Mouse (Mus musculus) limb, embryonic 10.5 days (tissue): Measurements from ENCODE around the gene Dclre1b. TPM values are rescaled to one million over a fixed set of nuclear protein-coding genes. Genes with fewer than 3 reads are reported as not detected.

ENCODE experiments used
- polyA plus RNA-seq: library from polyadenylated mRNA; unstranded; fragments of >200 nt; fragmentation: Nextera tagmentation; extraction: Ambion mirVana; gene quantifications from 2 replicates; pipeline ENCODE4 v1.2.1, GENCODE M21; 2016

The Dclre1b gene
- polyA plus RNA-seq, 1 experiment from 2014 or later, result 37.9 TPM

Other genes starting within 250 kb of the Dclre1b start
- gene Syt6, start 234.2 kb downstream of the Dclre1b start, polyA plus RNA-seq, result 0.09 and 0.36 TPM in 2 replicates
- gene Atg4a-ps, start 163.4 kb downstream of the Dclre1b start, polyA plus RNA-seq, result not detected in 2 replicates
- gene Olfml3, start 71.4 kb downstream of the Dclre1b start, polyA plus RNA-seq, result 10.4 and 18.0 TPM in 2 replicates
- not detected in 2 replicates for gene Gm10964, start 70.1 kb downstream of the Dclre1b start, polyA plus RNA-seq
- 8.7 and 10.6 TPM in 2 replicates for gene Hipk1, start 17.9 kb downstream of the Dclre1b start, polyA plus RNA-seq
- 21.4 and 23.6 TPM in 2 replicates for gene Ap4b1, start 76 bp upstream of the Dclre1b start, polyA plus RNA-seq
- 0.18 and 0.26 TPM in 2 replicates for gene Gm43064, start 129 bp upstream of the Dclre1b start, polyA plus RNA-seq
- 0.11 and 0.15 TPM in 2 replicates for gene Bcl2l15, start 23.2 kb upstream of the Dclre1b start, polyA plus RNA-seq
- gene Ptpn22, start 50.4 kb upstream of the Dclre1b start, polyA plus RNA-seq, result 0.28 TPM in 1 of 2 replicates, not detected in the other
- 12.6 and 15.1 TPM in 2 replicates for gene Rsbn1, start 104.7 kb upstream of the Dclre1b start, polyA plus RNA-seq
- gene Phtf1, start 158.7 kb upstream of the Dclre1b start, polyA plus RNA-seq, result 28.7 and 33.3 TPM in 2 replicates